Mouse (Mus musculus): ENCODE data around the gene Shisal1.

GRCm38 (mm10) chr15:84414040-84414848, 32.7 kb downstream of the Shisal1 start:
- TF ChIP-seq EP300 (IDR thresholded peaks at IDR 0.05; ENCODE audit: low read depth in 1 of 2, low read length in 2 of 2) (no peak), ZMIZ1 (IDR thresholded peaks at IDR 0.05; ENCODE audit: low read depth, low read length) (no peak), GABPA (IDR thresholded peaks at IDR 0.05; ENCODE audit: low read depth, low read length) (no peak), JUND (IDR thresholded peaks at IDR 0.05; ENCODE audit: low read depth, low read length) (no peak), TAL1 (IDR thresholded peaks at IDR 0.05; ENCODE audit: low read length) (no peak), RAD21 (IDR thresholded peaks at IDR 0.05; ENCODE audit: low read depth, low read length) (no peak), CTCF (IDR thresholded peaks at IDR 0.05 in 2 of 3, conservative IDR thresholded peaks at IDR 0.05 in 1 of 3; ENCODE audit: control insufficient read depth in 1 of 3, insufficient read depth in 1 of 3, low read depth in 2 of 3, low read length in 3 of 3, poor library complexity in 1 of 3, severe bottlenecking in 1 of 3) (no peak), MAFK (IDR thresholded peaks at IDR 0.05; ENCODE audit: borderline replicate concordance, low read depth, low read length) (no peak), ELF1 (IDR thresholded peaks at IDR 0.05; ENCODE audit: low read depth, low read length) (no peak), USF1 (IDR thresholded peaks at IDR 0.05; ENCODE audit: low read depth, low read length) (no peak), SIN3A (IDR thresholded peaks at IDR 0.05; ENCODE audit: low read length) (no peak), POLR2A (IDR thresholded peaks at IDR 0.05; ENCODE audit: control insufficient read depth in 1 of 2, insufficient read depth in 1 of 2, low read depth in 1 of 2, low read length in 2 of 2, poor library complexity in 1 of 2) (no peak), NELFE (IDR thresholded peaks at IDR 0.05; ENCODE audit: low read depth, low read length) (no peak), RCOR1 (IDR thresholded peaks at IDR 0.05; ENCODE audit: low read depth, low read length) (no peak)
